Mouse (Mus musculus) G1E (cell line): ENCODE results near the gene Ugt1a7c. TPM values are rescaled to one million over a fixed set of nuclear protein-coding genes. Genes with fewer than 3 reads are reported as not detected.

Experiments
- ATAC-seq: 2 replicates; pipeline ENCODE4 v1.8.0; 2016; ENCODE audit warnings: mild to moderate bottlenecking; ENCODE audit not compliant: insufficient number of reproducible peaks, poor library complexity, low FRiP score, severe bottlenecking; ENCODE audit errors: extremely low read depth
- DNase-seq: peaks from one replicate; pipeline ENCODE4 v3.0.0; 2012; ENCODE audit warnings: low spot score
- H3K27me3 ChIP-seq: 2 replicates; pipeline ENCODE4 v1.6.1; 2012; ENCODE audit warnings: mild to moderate bottlenecking, low read length, inconsistent platforms; ENCODE audit not compliant: insufficient read depth
- H3K36me3 ChIP-seq: replicated peaks from 2 replicates; pipeline ENCODE3; 2012; ENCODE audit warnings: mild to moderate bottlenecking, inconsistent platforms
- H3K4me1 ChIP-seq: 2 replicates; pipeline ENCODE4 v1.6.1; 2012; ENCODE audit warnings: low read depth, low read length, inconsistent platforms, mixed read lengths; ENCODE audit not compliant: insufficient read depth
- H3K4me3 ChIP-seq: 2 replicates; pipeline ENCODE4 v1.5.1; 2012; ENCODE audit warnings: low read depth, mild to moderate bottlenecking, inconsistent platforms, low read length, moderate library complexity, mixed read lengths
- H3K9me3 ChIP-seq: replicated peaks from 2 replicates; pipeline ENCODE4 v1.6.1; 2012; ENCODE audit warnings: inconsistent platforms
- CTCF ChIP-seq: IDR thresholded peaks from 2 replicates; pipeline ENCODE4 v1.5.1; 2012; ENCODE audit warnings: low read depth, low read length, inconsistent platforms, mixed read lengths
- GATA1 ChIP-seq: IDR thresholded peaks from 2 replicates; pipeline ENCODE4 v1.6.1; 2012; ENCODE audit warnings: borderline replicate concordance, low read length, inconsistent platforms, mixed read lengths
- GATA2 ChIP-seq: IDR thresholded peaks from 2 replicates; pipeline ENCODE4 v1.6.1; 2012; ENCODE audit warnings: low read depth, low read length, inconsistent platforms, borderline replicate concordance
- POLR2AphosphoS5 ChIP-seq: IDR thresholded peaks from 2 replicates; pipeline ENCODE4 v1.6.1; 2012; ENCODE audit warnings: low read depth, low read length, inconsistent platforms; ENCODE audit not compliant: insufficient replicate concordance
- TAL1 ChIP-seq: conservative IDR thresholded peaks from 2 replicates; pipeline ENCODE4 v1.6.1; 2012; ENCODE audit warnings: low read depth, low read length, inconsistent platforms, mixed read lengths
- polyA plus RNA-seq: library from polyadenylated mRNA; stranded (reverse); fragments of >175 nt; gene quantifications from 2 replicates; pipeline ENCODE4 v1.2.3, GENCODE M21; 2012
- total RNA-seq, 2 experiments: library from RNA; stranded (forward) in 1 of 2; stranded (reverse) in 1 of 2; fragments of 200-1000 nt in 1 of 2; fragments of >200 nt in 1 of 2; fragmentation: Nextera tagmentation in 1 of 2; gene quantifications; 2 replicates each; pipeline ENCODE4 v1.2.3; 2014 to 2017

The Ugt1a7c gene
- total and polyA plus RNA-seq, 3 experiments = 0.18 to 4.5 (median 0.30) TPM

GRCm38 (mm10) chr1:88259643-88260024, 164.8 kb downstream of the Ugt1a7c start:
- H3K4me1 ChIP-seq = peaks cover 20% of the 10 kb centered on the region
- H3K4me3 ChIP-seq = no peak overlapping the region
- peaks cover 19% of the 10 kb centered on the region for H3K27me3 ChIP-seq
- H3K36me3 ChIP-seq = peaks cover 56% of the 10 kb centered on the region
- ATAC-seq (no peak), DNase-seq (no peak)
- no peaks in the 10 kb centered on the region for H3K9me3 ChIP-seq
- TF ChIP-seq GATA2 (no peak), POLR2AphosphoS5 (no peak), CTCF (no peak), GATA1 (no peak), TAL1 (no peak)

- DNase-seq (no peak), ATAC-seq (no peak)
- peaks cover 20% of the 10 kb centered on the region for H3K4me1 ChIP-seq
- H3K9me3 ChIP-seq = no peaks in the 10 kb centered on the region
- peaks cover 61% of the 10 kb centered on the region for H3K36me3 ChIP-seq
- no peak overlapping the region for H3K4me3 ChIP-seq
- peaks cover 14% of the 10 kb centered on the region for H3K27me3 ChIP-seq
- TF ChIP-seq TAL1 (no peak), GATA1 (no peak), POLR2AphosphoS5 (peak; percentile 82)
Observed at GRCm38 (mm10) chr1:88260114-88260513, 165.3 kb downstream of the Ugt1a7c start.

DNA sequence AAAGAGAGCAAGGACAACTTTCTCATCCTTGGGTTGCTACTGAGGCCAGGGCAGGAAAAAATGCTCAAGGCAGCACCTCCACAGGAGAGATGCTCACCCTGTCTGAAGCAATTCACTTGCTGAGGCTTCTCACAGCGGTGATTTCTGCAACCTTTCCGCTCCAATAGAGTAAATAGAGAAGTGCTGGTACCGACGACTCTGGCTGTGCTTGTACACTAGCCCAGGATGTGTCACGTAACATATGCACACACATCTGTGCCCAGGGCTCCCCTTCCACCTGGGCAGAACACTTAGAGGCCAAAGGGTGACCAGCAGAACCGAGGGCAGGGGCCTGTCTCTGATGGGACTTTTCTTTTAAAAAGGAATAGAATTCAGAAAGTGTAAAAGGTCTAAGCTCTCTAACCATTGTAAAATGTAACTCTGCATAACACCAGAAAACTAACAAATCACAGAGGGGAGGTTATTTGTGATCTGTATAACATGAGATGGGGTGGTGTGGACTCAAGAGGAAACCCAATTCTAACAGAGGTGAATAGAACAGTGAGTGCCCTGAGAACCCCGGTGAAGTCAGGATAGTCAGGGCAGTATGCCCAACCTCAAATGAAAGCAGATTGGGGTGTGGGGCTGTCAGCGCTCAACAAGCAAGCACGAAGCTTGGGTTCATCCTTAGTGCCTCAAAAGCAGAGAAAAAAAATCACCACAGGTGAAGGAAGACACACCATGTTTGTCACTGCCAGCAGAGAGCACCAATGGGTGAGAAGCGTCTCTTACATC, 165.9 kb downstream of the Ugt1a7c start:
- peaks cover 68% of the 10 kb centered on the region for H3K36me3 ChIP-seq
- no peak for DNase-seq
- ATAC-seq = no peak

DNA sequence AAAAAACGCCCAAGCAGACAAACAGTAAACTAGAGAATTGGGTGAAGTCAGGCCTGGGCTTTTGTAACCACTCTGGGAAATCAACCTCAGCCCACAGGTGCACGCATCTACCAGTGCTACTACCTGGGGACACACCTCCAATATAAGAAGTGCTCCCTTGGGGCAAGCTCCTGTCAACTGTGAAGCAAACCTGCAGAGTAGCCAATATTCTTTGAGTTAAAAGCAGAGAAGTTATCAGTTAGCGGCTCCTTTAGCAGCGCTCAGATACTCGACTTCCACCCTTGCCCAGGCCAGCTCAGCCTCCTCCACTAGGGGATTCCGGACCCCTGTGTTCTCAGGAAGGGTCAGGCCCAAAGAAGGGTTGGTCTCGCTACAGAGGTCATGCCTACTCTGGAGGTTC, 166.8 kb downstream of the Ugt1a7c start:
- Histone ChIP-seq H3K9me3 (no peaks in the 10 kb centered on the region), H3K4me1 (peaks cover 20% of the 10 kb centered on the region), H3K27me3 (no peaks in the 10 kb centered on the region; the same call in 1 of the 2 replicates), H3K4me3 (no peak overlapping the region), H3K36me3 (peaks cover 77% of the 10 kb centered on the region)
- ATAC-seq (no peak), DNase-seq (no peak)
- TF ChIP-seq CTCF (no peak), TAL1 (no peak), GATA1 (no peak), GATA2 (no peak), POLR2AphosphoS5 (no peak)

More for the DNA sequence above, 165.9 kb downstream of the Ugt1a7c start:
- TF ChIP-seq CTCF (no peak; the same call in 1 of the 2 replicates), GATA2 (no peak), GATA1 (no peak), POLR2AphosphoS5 (no peak; the same call in 1 of the 2 replicates), TAL1 (no peak)
- no peak overlapping the region for H3K4me3 ChIP-seq
- no peaks in the 10 kb centered on the region for H3K9me3 ChIP-seq
- H3K4me1 ChIP-seq = peaks cover 20% of the 10 kb centered on the region
- H3K27me3 ChIP-seq = peaks cover 8% of the 10 kb centered on the region

GRCm38 (mm10) chr1:88262255-88262654, 167.4 kb downstream of the Ugt1a7c start:
- Histone ChIP-seq H3K4me3 (no peak overlapping the region), H3K27me3 (no peaks in the 10 kb centered on the region; the same call in 1 of the 2 replicates), H3K4me1 (peaks cover 20% of the 10 kb centered on the region), H3K36me3 (peaks cover 82% of the 10 kb centered on the region), H3K9me3 (no peaks in the 10 kb centered on the region)
- TF ChIP-seq TAL1 (no peak), CTCF (no peak), GATA1 (no peak), POLR2AphosphoS5 (no peak)
- ATAC-seq (peak; percentile 9; the same call in 1 of the 2 replicates), DNase-seq (peak; percentile 70)

GRCm38 (mm10) chr1:88262961-88263360, 168.1 kb downstream of the Ugt1a7c start:
- H3K36me3 ChIP-seq = peaks cover 90% of the 10 kb centered on the region
- no peak for DNase-seq
- peaks cover 20% of the 10 kb centered on the region for H3K4me1 ChIP-seq
- no peaks in the 10 kb centered on the region for H3K27me3 ChIP-seq
- TF ChIP-seq TAL1 = no peak
- TF ChIP-seq POLR2AphosphoS5 = no peak
- TF ChIP-seq GATA1 = no peak
- no peak for TF ChIP-seq CTCF
- no peak for TF ChIP-seq GATA2
- ATAC-seq = no peak
- H3K4me3 ChIP-seq = no peak overlapping the region
- H3K9me3 ChIP-seq = no peaks in the 10 kb centered on the region
